In genomic region chr10:33703420-33703819, GRCm38 (mm10) we compare ENCODE assay signal across 7 mouse cellular contexts.
A peak's percentile ranks its signal among the peaks of the same experiment; 100 is the strongest.
DNase-seq lines count a peak whose midpoint lies in the region; ATAC-seq and TF ChIP-seq lines count a peak whose summit lies in the region.

No protein-coding gene starts in this region.

- H3K9ac ChIP-seq in liver, adult 2 months (ENCODE audit: low read depth, low read length), result no peak overlapping the region
- no peak overlapping the region for H3K9ac ChIP-seq in liver, embryonic 12.5 days
- H3K9ac ChIP-seq in neural tube, embryonic 11.5 days (ENCODE audit: low read length), result no peak overlapping the region

- no peak for ATAC-seq in liver, embryonic 12.5 days
- ATAC-seq in neural tube, embryonic 11.5 days (ENCODE audit: insufficient read depth, low FRiP score, low TSS enrichment), result peak; percentile 31; the same call in 1 of the 2 replicates

- no peaks in the 10 kb centered on the region for H3K36me3 ChIP-seq in liver, adult 2 months (ENCODE audit: control insufficient read depth, insufficient read depth, low read length)
- no peaks in the 10 kb centered on the region for H3K36me3 ChIP-seq in liver, embryonic 12.5 days
- no peaks in the 10 kb centered on the region for H3K36me3 ChIP-seq in neural tube, embryonic 11.5 days (ENCODE audit: control insufficient read depth, insufficient read depth, low read length)

- no peak overlapping the region for H3K27ac ChIP-seq in liver, adult 2 months (replicated peaks; ENCODE audit: insufficient read depth, low read depth, low read length)
- no peak overlapping the region for H3K27ac ChIP-seq in liver, embryonic 12.5 days
- no peak overlapping the region for H3K27ac ChIP-seq in neural tube, embryonic 11.5 days (ENCODE audit: low read depth, low read length)

- no peak for TF ChIP-seq POLR2A in liver, adult 2 months (IDR thresholded peaks at IDR 0.05; ENCODE audit: extremely low read depth, insufficient read depth, low read length)

- no peaks in the 10 kb centered on the region for H3K79me2 ChIP-seq in liver, adult 2 months (ENCODE audit: control insufficient read depth, insufficient read depth, low read length)

- no peak overlapping the region for H3K4me2 ChIP-seq in liver, embryonic 12.5 days
- no peak overlapping the region for H3K4me2 ChIP-seq in neural tube, embryonic 11.5 days (ENCODE audit: low read depth)

- H3K27me3 ChIP-seq in liver, adult 2 months (ENCODE audit: control insufficient read depth, insufficient read depth, low read length), result no peaks in the 10 kb centered on the region
- no peaks in the 10 kb centered on the region for H3K27me3 ChIP-seq in liver, embryonic 12.5 days (replicated peaks)
- no peaks in the 10 kb centered on the region for H3K27me3 ChIP-seq in neural tube, embryonic 11.5 days (ENCODE audit: control insufficient read depth, insufficient read depth, low read length)

- H3K9me3 ChIP-seq in liver, embryonic 12.5 days (replicated peaks), result no peaks in the 10 kb centered on the region
- H3K9me3 ChIP-seq in neural tube, embryonic 11.5 days (ENCODE audit: control insufficient read depth, low read length), result no peaks in the 10 kb centered on the region

- H3K4me3 ChIP-seq in liver, adult 2 months (ENCODE audit: insufficient read depth, low read depth, low read length), result no peak overlapping the region
- no peak overlapping the region for H3K4me3 ChIP-seq in liver, embryonic 12.5 days
- no peak overlapping the region for H3K4me3 ChIP-seq in neural tube, embryonic 11.5 days (ENCODE audit: low read depth, low read length)

- no peaks in the 10 kb centered on the region for H3K4me1 ChIP-seq in liver, adult 2 months (ENCODE audit: control insufficient read depth, insufficient read depth, low read length)
- no peaks in the 10 kb centered on the region for H3K4me1 ChIP-seq in liver, embryonic 12.5 days
- H3K4me1 ChIP-seq in neural tube, embryonic 11.5 days (ENCODE audit: control insufficient read depth, insufficient read depth, low read length), result no peaks in the 10 kb centered on the region

- WGBS in liver, adult 2 months, result 49% methylated on average over 3 of the region's 3 CpGs
- WGBS in liver, embryonic 12.5 days (ENCODE audit: insufficient replicate concordance), result 33% methylated on average over 3 of the region's 3 CpGs
- 73% methylated on average over 3 of the region's 3 CpGs for WGBS in neural tube, embryonic 11.5 days

- DNase-seq in liver, adult 2 months (ENCODE audit: extremely low read depth, low read depth, low spot score), result peak; percentile 51
- peak; percentile 65 for DNase-seq in adipocyte (ENCODE audit: low spot score)
- peak; percentile 28 for DNase-seq in embryo, embryonic 9.5 days (ENCODE audit: extremely low spot score)
- DNase-seq in layer of hippocampus, adult 9-10 months (ENCODE audit: low spot score), result peak; percentile 87
- DNase-seq in neural tube, embryonic 11.5 days (ENCODE audit: low spot score), result peak; percentile 45
- no peak for DNase-seq in thymus, adult 18-20 months

- TF ChIP-seq CTCF in liver, adult 2 months (IDR thresholded peaks at IDR 0.05; ENCODE audit: low read depth, low read length), result peak; percentile 26; the same call in 1 of the 2 replicates

Comparison
In these comparisons a context has a peak if more than half of its experiments do, and no peak if none do; other contexts are left out.
1. DNase-seq: peak in liver, adult 2 months (single experiment), adipocyte (single experiment), embryo, embryonic 9.5 days (single experiment), layer of hippocampus, adult 9-10 months (single experiment) and neural tube, embryonic 11.5 days (single experiment); none in thymus, adult 18-20 months (0 of 2).